Mouse (Mus musculus) liver, adult 2 months (tissue): ENCODE measurements around the gene Trim75. TPM values are rescaled to one million over a fixed set of nuclear protein-coding genes. Genes with fewer than 3 reads are reported as not detected.

Experiments used
- DNase-seq: peaks from one replicate; pipeline ENCODE4 v3.0.0-alpha.2; 2011; ENCODE audit warnings: low read depth, low spot score; ENCODE audit errors: extremely low read depth
- H3K27ac ChIP-seq: fragments of 200-500 bp; replicated peaks from 2 replicates; pipeline ENCODE4 v1.5.1; 2012; ENCODE audit warnings: low read depth, mild to moderate bottlenecking, control low read depth, inconsistent platforms, low read length; ENCODE audit not compliant: insufficient read depth
- H3K27me3 ChIP-seq: fragments of 200-500 bp; 2 replicates; pipeline ENCODE4 v1.6.1; 2012; ENCODE audit warnings: mild to moderate bottlenecking, moderate library complexity, low read length, inconsistent platforms; ENCODE audit not compliant: control insufficient read depth, insufficient read depth
- H3K36me3 ChIP-seq: fragments of 200-500 bp; 2 replicates; pipeline ENCODE4 v1.6.1; 2012; ENCODE audit warnings: low read length, inconsistent platforms; ENCODE audit not compliant: control insufficient read depth, insufficient read depth
- H3K4me1 ChIP-seq: fragments of 200-500 bp; 2 replicates; pipeline ENCODE4 v1.6.1; 2011; ENCODE audit warnings: low read length; ENCODE audit not compliant: control insufficient read depth, insufficient read depth
- H3K4me3 ChIP-seq: fragments of 200-500 bp; 2 replicates; pipeline ENCODE4 v1.5.1; 2011; ENCODE audit warnings: low read depth, mild to moderate bottlenecking, control low read depth, low read length, moderate library complexity; ENCODE audit not compliant: insufficient read depth
- H3K79me2 ChIP-seq: fragments of 200-500 bp; 2 replicates; pipeline ENCODE4 v1.6.1; 2012; ENCODE audit warnings: inconsistent platforms, mild to moderate bottlenecking, low read length, moderate library complexity; ENCODE audit not compliant: control insufficient read depth, insufficient read depth
- H3K9ac ChIP-seq: fragments of 200-500 bp; 2 replicates; pipeline ENCODE4 v1.6.1; 2012; ENCODE audit warnings: low read depth, mild to moderate bottlenecking, control low read depth, inconsistent platforms, low read length
- CTCF ChIP-seq: fragments of 200-500 bp; IDR thresholded peaks from 2 replicates; pipeline ENCODE4 v1.5.1; 2011; ENCODE audit warnings: low read depth, low read length, control low read depth
- POLR2A ChIP-seq: fragments of 200-500 bp; IDR thresholded peaks from 2 replicates; pipeline ENCODE4 v1.6.1; 2011; ENCODE audit warnings: low read length, control low read depth; ENCODE audit not compliant: insufficient read depth; ENCODE audit errors: extremely low read depth
- WGBS: fragments of 180-500 bp; shearing (Covaris S2); methylation state at CpG from one replicate; pipeline ENCODE4 v1.1.7; 2018; 5-methylcytosine and 5-hydroxymethylcytosine counted together
- polyA plus RNA-seq: library from polyadenylated mRNA; depleted of rRNA; stranded (reverse); fragments of >200 nt; gene quantifications from 2 replicates; pipeline ENCODE4 v1.2.3, GENCODE M21; 2012; rRNA removed
- total RNA-seq: library from RNA; depleted of rRNA; stranded (reverse); fragments of >200 nt; gene quantifications from 2 replicates; pipeline ENCODE4 v1.2.3, GENCODE M21; 2014; rRNA removed

The Trim75 gene
- total and polyA plus RNA-seq, 2 experiments: not detected

GRCm38 (mm10) chr8:64941019-64941418 lies 46.6 kb downstream of the Trim75 start:
- Histone ChIP-seq H3K27ac (no peak overlapping the region), H3K27me3 (no peaks in the 10 kb centered on the region), H3K4me1 (no peaks in the 10 kb centered on the region), H3K36me3 (no peaks in the 10 kb centered on the region), H3K9ac (no peak overlapping the region), H3K79me2 (no peaks in the 10 kb centered on the region), H3K4me3 (no peak overlapping the region)
- TF ChIP-seq CTCF (no peak), POLR2A (no peak)
- 85% methylated on average over 8 of the region's 8 CpGs for WGBS
- no peak for DNase-seq

GRCm38 (mm10) chr8:64934997-64935396 lies 52.6 kb downstream of the Trim75 start:
- Histone ChIP-seq H3K79me2 (no peaks in the 10 kb centered on the region), H3K36me3 (no peaks in the 10 kb centered on the region), H3K27me3 (no peaks in the 10 kb centered on the region), H3K27ac (no peak overlapping the region), H3K4me3 (no peak overlapping the region), H3K4me1 (no peaks in the 10 kb centered on the region), H3K9ac (no peak overlapping the region)
- DNase-seq: no peak
- 76% methylated on average over 3 of the region's 3 CpGs for WGBS
- TF ChIP-seq CTCF (no peak), POLR2A (no peak)

Other genes with a start within 250 kb of the Trim75 start
- 26.5 and 31.0 TPM in 2 replicates for gene Klhl2, start 137.8 kb downstream of the Trim75 start, total RNA-seq
- gene Klhl2, start 137.8 kb downstream of the Trim75 start, polyA plus RNA-seq: 10.1 and 11.4 TPM in 2 replicates
- gene Tmem192, start 40.6 kb downstream of the Trim75 start, total RNA-seq: 5.1 and 5.3 TPM in 2 replicates
- gene Tmem192, start 40.6 kb downstream of the Trim75 start, polyA plus RNA-seq: 28.8 and 31.3 TPM in 2 replicates
- gene Trim61, start 30.7 kb upstream of the Trim75 start, total RNA-seq: not detected in 2 replicates
- gene Trim61, start 30.7 kb upstream of the Trim75 start, polyA plus RNA-seq: not detected in 2 replicates
- not detected in 2 replicates for gene Trim60, start 30.8 kb upstream of the Trim75 start, total RNA-seq
- gene Trim60, start 30.8 kb upstream of the Trim75 start, polyA plus RNA-seq: not detected in 2 replicates
- not detected in 2 replicates for gene Apela, start 49.5 kb upstream of the Trim75 start, total RNA-seq
- gene Apela, start 49.5 kb upstream of the Trim75 start, polyA plus RNA-seq: not detected in 2 replicates
- not detected in 2 replicates for gene Gm10663, start 87.2 kb upstream of the Trim75 start, total RNA-seq
- gene Gm10663, start 87.2 kb upstream of the Trim75 start, polyA plus RNA-seq: not detected in 2 replicates
- not detected in 2 replicates for gene BC030870, start 141.7 kb upstream of the Trim75 start, total RNA-seq
- gene BC030870, start 141.7 kb upstream of the Trim75 start, polyA plus RNA-seq: not detected in 2 replicates